Mouse (Mus musculus): ENCODE measurements around the gene C1qa. TPM values are rescaled to one million over a fixed set of nuclear protein-coding genes. Genes with fewer than 3 reads are reported as not detected.

Gene C1qa
- polyA plus RNA-seq, 1 experiment from 2014 or later = 33.2 TPM

- Histone ChIP-seq H3K9ac (no peak overlapping the region), H3K4me2 (no peak overlapping the region), H3K4me1 (no peaks in the 10 kb centered on the region), H3K9me3 (no peaks in the 10 kb centered on the region), H3K36me3 (no peaks in the 10 kb centered on the region), H3K27me3 (peaks cover 42% of the 10 kb centered on the region), H3K27ac (no peak overlapping the region), H3K4me3 (no peak overlapping the region)
- 21% methylated on average over 9 of the region's 9 CpGs for WGBS
- no peak for ATAC-seq (ENCODE audit: borderline replicate concordance, extremely low read depth, low FRiP score, low TSS enrichment)
These were observed 462 bp downstream of the C1qa start for GRCm38 (mm10) chr4:136898084-136898598.

- Histone ChIP-seq H3K36me3 (no peaks in the 10 kb centered on the region), H3K4me1 (no peaks in the 10 kb centered on the region), H3K4me3 (no peak overlapping the region), H3K9ac (no peak overlapping the region), H3K9me3 (no peaks in the 10 kb centered on the region), H3K27ac (no peak overlapping the region), H3K27me3 (peaks cover 49% of the 10 kb centered on the region), H3K4me2 (no peak overlapping the region)
- 27% methylated on average over 10 of the region's 10 CpGs for WGBS
- ATAC-seq (ENCODE audit: borderline replicate concordance, extremely low read depth, low FRiP score, low TSS enrichment) = no peak
These were observed 2.1 kb downstream of the C1qa start for GRCm38 (mm10) chr4:136896461-136896860.

- Histone ChIP-seq H3K4me3 (no peak overlapping the region), H3K27ac (no peak overlapping the region), H3K27me3 (peaks cover 52% of the 10 kb centered on the region), H3K36me3 (no peaks in the 10 kb centered on the region), H3K9me3 (no peaks in the 10 kb centered on the region), H3K9ac (no peak overlapping the region), H3K4me1 (no peaks in the 10 kb centered on the region), H3K4me2 (no peak overlapping the region)
- no peak for ATAC-seq (ENCODE audit: borderline replicate concordance, extremely low read depth, low FRiP score, low TSS enrichment)
- WGBS = 5% methylated on average over 15 of the region's 15 CpGs
These were observed 2.7 kb downstream of the C1qa start for GRCm38 (mm10) chr4:136895861-136896260.

GRCm38 (mm10) chr4:136894821-136895220 is 3.8 kb downstream of the C1qa start:
- Histone ChIP-seq H3K27me3 (peaks cover 60% of the 10 kb centered on the region), H3K9ac (no peak overlapping the region), H3K4me2 (no peak overlapping the region), H3K4me1 (no peaks in the 10 kb centered on the region), H3K9me3 (no peaks in the 10 kb centered on the region), H3K4me3 (no peak overlapping the region), H3K27ac (no peak overlapping the region), H3K36me3 (no peaks in the 10 kb centered on the region)
- 64% methylated on average over 4 of the region's 4 CpGs for WGBS
- no peak for ATAC-seq (ENCODE audit: borderline replicate concordance, extremely low read depth, low FRiP score, low TSS enrichment)

- H3K4me3 ChIP-seq = no peak overlapping the region
- no peaks in the 10 kb centered on the region for H3K36me3 ChIP-seq
- H3K9me3 ChIP-seq = no peaks in the 10 kb centered on the region
- WGBS = 6% methylated on average over 9 of the region's 9 CpGs
- H3K4me2 ChIP-seq = no peak overlapping the region
- peaks cover 60% of the 10 kb centered on the region for H3K27me3 ChIP-seq
- H3K9ac ChIP-seq = no peak overlapping the region
- no peak overlapping the region for H3K27ac ChIP-seq
- H3K4me1 ChIP-seq = no peaks in the 10 kb centered on the region
- no peak for ATAC-seq (ENCODE audit: borderline replicate concordance, extremely low read depth, low FRiP score, low TSS enrichment)
These were observed 4.7 kb downstream of the C1qa start for GRCm38 (mm10) chr4:136893691-136894543.

- no peaks in the 10 kb centered on the region for H3K4me1 ChIP-seq
- no peak for ATAC-seq (ENCODE audit: borderline replicate concordance, extremely low read depth, low FRiP score, low TSS enrichment)
- H3K9ac ChIP-seq = no peak within 1 kb of the TSS
- H3K36me3 ChIP-seq = no peaks in the 10 kb centered on the region
- H3K9me3 ChIP-seq = no peaks in the 10 kb centered on the region
- no peak within 1 kb of the TSS for H3K4me3 ChIP-seq
- peaks cover 58% of the 10 kb centered on the region for H3K27me3 ChIP-seq
- H3K4me2 ChIP-seq = no peak within 1 kb of the TSS
- no peak within 1 kb of the TSS for H3K27ac ChIP-seq
- WGBS = 39% methylated on average over 5 of the region's 5 CpGs
These were observed 5.8 kb downstream of the C1qa start, which contains the start of gene C1qc for GRCm38 (mm10) chr4:136892811-136893210. TSS of gene C1qc (minus strand) at chr4:136893065.

GRCm38 (mm10) chr4:136892371-136892770 is 6.2 kb downstream of the C1qa start:
- H3K36me3 ChIP-seq = no peaks in the 10 kb centered on the region
- no peak overlapping the region for H3K27ac ChIP-seq
- ATAC-seq (ENCODE audit: borderline replicate concordance, extremely low read depth, low FRiP score, low TSS enrichment) = no peak
- H3K4me1 ChIP-seq = no peaks in the 10 kb centered on the region
- H3K4me3 ChIP-seq = no peak overlapping the region
- WGBS = 46% methylated on average over 7 of the region's 7 CpGs
- H3K4me2 ChIP-seq = no peak overlapping the region
- no peaks in the 10 kb centered on the region for H3K9me3 ChIP-seq
- peaks cover 54% of the 10 kb centered on the region for H3K27me3 ChIP-seq
- no peak overlapping the region for H3K9ac ChIP-seq

GRCm38 (mm10) chr4:136891115-136891514 is 7.5 kb downstream of the C1qa start:
- no peak overlapping the region for H3K4me2 ChIP-seq
- ATAC-seq (ENCODE audit: borderline replicate concordance, extremely low read depth, low FRiP score, low TSS enrichment) = no peak
- H3K27me3 ChIP-seq = peaks cover 42% of the 10 kb centered on the region
- H3K36me3 ChIP-seq = no peaks in the 10 kb centered on the region
- H3K9ac ChIP-seq = no peak overlapping the region
- no peaks in the 10 kb centered on the region for H3K9me3 ChIP-seq
- H3K4me3 ChIP-seq = no peak overlapping the region
- H3K4me1 ChIP-seq = no peaks in the 10 kb centered on the region
- WGBS = 85% methylated on average over 4 of the region's 4 CpGs
- H3K27ac ChIP-seq = no peak overlapping the region

- peaks cover 31% of the 10 kb centered on the region for H3K27me3 ChIP-seq
- H3K27ac ChIP-seq = no peak overlapping the region
- ATAC-seq (ENCODE audit: borderline replicate concordance, extremely low read depth, low FRiP score, low TSS enrichment) = no peak
- H3K4me1 ChIP-seq = no peaks in the 10 kb centered on the region
- no peaks in the 10 kb centered on the region for H3K9me3 ChIP-seq
- no peak overlapping the region for H3K9ac ChIP-seq
- no peaks in the 10 kb centered on the region for H3K36me3 ChIP-seq
- WGBS = 81% methylated on average over 15 of the region's 15 CpGs
- H3K4me2 ChIP-seq = no peak overlapping the region
- H3K4me3 ChIP-seq = no peak overlapping the region
These were observed 8.6 kb downstream of the C1qa start for GRCm38 (mm10) chr4:136889981-136890380.

- Histone ChIP-seq H3K4me2 (no peak overlapping the region), H3K4me1 (no peaks in the 10 kb centered on the region), H3K9ac (no peak overlapping the region), H3K36me3 (no peaks in the 10 kb centered on the region), H3K4me3 (no peak overlapping the region), H3K9me3 (no peaks in the 10 kb centered on the region), H3K27me3 (peaks cover 16% of the 10 kb centered on the region), H3K27ac (no peak overlapping the region)
- no peak for ATAC-seq (ENCODE audit: borderline replicate concordance, extremely low read depth, low FRiP score, low TSS enrichment)
- 54% methylated on average over 5 of the region's 5 CpGs for WGBS
These were observed 10.9 kb downstream of the C1qa start for GRCm38 (mm10) chr4:136887714-136888113.

- H3K36me3 ChIP-seq = no peaks in the 10 kb centered on the region
- no peaks in the 10 kb centered on the region for H3K4me1 ChIP-seq
- peaks cover 10% of the 10 kb centered on the region; the same call in 1 of the 2 replicates for H3K27me3 ChIP-seq
- H3K27ac ChIP-seq = no peak within 1 kb of the TSS
- WGBS = 65% methylated on average over 7 of the region's 7 CpGs
- no peak within 1 kb of the TSS for H3K9ac ChIP-seq
- H3K4me3 ChIP-seq = no peak within 1 kb of the TSS
- no peaks in the 10 kb centered on the region for H3K9me3 ChIP-seq
- no peak for ATAC-seq (ENCODE audit: borderline replicate concordance, extremely low read depth, low FRiP score, low TSS enrichment)
- no peak within 1 kb of the TSS for H3K4me2 ChIP-seq
These were observed 12.5 kb downstream of the C1qa start, which contains the start of gene C1qb for GRCm38 (mm10) chr4:136886101-136886500. TSS of gene C1qb (minus strand) at chr4:136886187.

GRCm38 (mm10) chr4:136878601-136879000 is 20.0 kb downstream of the C1qa start:
- Histone ChIP-seq H3K36me3 (no peaks in the 10 kb centered on the region), H3K27me3 (peaks cover 6% of the 10 kb centered on the region; the same call in 1 of the 2 replicates), H3K4me1 (no peaks in the 10 kb centered on the region), H3K9me3 (no peaks in the 10 kb centered on the region), H3K9ac (no peak overlapping the region), H3K4me2 (no peak overlapping the region), H3K27ac (no peak overlapping the region), H3K4me3 (no peak overlapping the region)
- ATAC-seq (ENCODE audit: borderline replicate concordance, extremely low read depth, low FRiP score, low TSS enrichment) = no peak
- 19% methylated on average over 5 of the region's 5 CpGs for WGBS

Measured in lung, embryonic 15.5 days (tissue).